Mouse (Mus musculus) liver, embryonic 15.5 days (tissue): ENCODE results near the gene Astn1. TPM values are rescaled to one million over a fixed set of nuclear protein-coding genes. Genes with fewer than 3 reads are reported as not detected.

Source experiments
- ATAC-seq: fragments of 200-750 bp; cut with Nextera tagmentation; 2 replicates; pipeline ENCODE4 v1.8.0; 2017; ENCODE audit warnings: moderate number of reproducible peaks, mild to moderate bottlenecking, moderate library complexity; ENCODE audit not compliant: insufficient read depth
- H3K27ac ChIP-seq: fragments of 300-500 bp; sonication (generic); replicated peaks from 2 replicates; pipeline ENCODE4 v1.5.1; 2015; ENCODE audit warnings: mild to moderate bottlenecking, inconsistent platforms
- H3K27me3 ChIP-seq: fragments of 300-500 bp; sonication (generic); 2 replicates; pipeline ENCODE4 v1.6.1; 2015; ENCODE audit warnings: mild to moderate bottlenecking, inconsistent platforms
- H3K36me3 ChIP-seq: fragments of 300-500 bp; sonication (generic); replicated peaks from 2 replicates; pipeline ENCODE4 v1.6.1; 2015; ENCODE audit warnings: moderate library complexity, mild to moderate bottlenecking, inconsistent platforms
- H3K4me1 ChIP-seq: fragments of 300-500 bp; sonication (generic); replicated peaks from 2 replicates; pipeline ENCODE4 v1.6.1; 2015; ENCODE audit warnings: inconsistent platforms
- H3K4me2 ChIP-seq: fragments of 300-500 bp; sonication (generic); 2 replicates; pipeline ENCODE4 v1.6.1; 2015; ENCODE audit warnings: moderate library complexity, mild to moderate bottlenecking, inconsistent platforms
- H3K4me3 ChIP-seq: fragments of 300-500 bp; sonication (generic); replicated peaks from 2 replicates; pipeline ENCODE4 v1.5.1; 2015; ENCODE audit warnings: mild to moderate bottlenecking, inconsistent platforms
- H3K9ac ChIP-seq: fragments of 300-500 bp; sonication (generic); 2 replicates; pipeline ENCODE4 v1.6.1; 2015; ENCODE audit warnings: moderate library complexity, mild to moderate bottlenecking, inconsistent platforms
- H3K9me3 ChIP-seq: fragments of 300-500 bp; sonication (generic); replicated peaks from 2 replicates; pipeline ENCODE4 v1.6.1; 2016; ENCODE audit warnings: inconsistent platforms
- WGBS: fragments of 180-500 bp; shearing (Covaris S2); methylation state at CpG from one replicate; pipeline ENCODE4 v1.1.7; 2015; ENCODE audit warnings: mixed read lengths; ENCODE audit not compliant: insufficient replicate concordance; 5-methylcytosine and 5-hydroxymethylcytosine counted together
- polyA plus RNA-seq: library from polyadenylated mRNA; unstranded; fragments of >200 nt; fragmentation: Nextera tagmentation; extraction: Ambion mirVana; gene quantifications from 2 replicates; pipeline ENCODE4 v1.2.1, GENCODE M21; 2015

Gene Astn1
- polyA plus RNA-seq, 1 experiment from 2014 or later, result 0.07 TPM

GRCm38 (mm10) chr1:158422739-158423138 is 60.7 kb downstream of the Astn1 start:
- Histone ChIP-seq H3K27me3 (no peaks in the 10 kb centered on the region), H3K9ac (no peak overlapping the region), H3K4me2 (no peak overlapping the region), H3K36me3 (no peaks in the 10 kb centered on the region), H3K27ac (no peak overlapping the region), H3K4me3 (no peak overlapping the region), H3K4me1 (no peaks in the 10 kb centered on the region), H3K9me3 (no peaks in the 10 kb centered on the region)
- WGBS, result 25% methylated on average over 1 of the region's 1 CpGs
- ATAC-seq, result no peak

GRCm38 (mm10) chr1:158446071-158446470 is 84.0 kb downstream of the Astn1 start:
- Histone ChIP-seq H3K9ac (no peak overlapping the region), H3K9me3 (no peaks in the 10 kb centered on the region), H3K27me3 (no peaks in the 10 kb centered on the region), H3K4me2 (no peak overlapping the region), H3K36me3 (no peaks in the 10 kb centered on the region), H3K4me1 (no peaks in the 10 kb centered on the region), H3K4me3 (no peak overlapping the region), H3K27ac (no peak overlapping the region)
- 29% methylated on average over 1 of the region's 1 CpGs for WGBS
- no peak for ATAC-seq

GRCm38 (mm10) chr1:158447956-158448355 is 85.9 kb downstream of the Astn1 start:
- no peak for ATAC-seq
- WGBS, result 67% methylated on average over 7 of the region's 7 CpGs
- no peaks in the 10 kb centered on the region for H3K27me3 ChIP-seq

GRCm38 (mm10) chr1:158452675-158453074 is 90.6 kb downstream of the Astn1 start:
- ATAC-seq, result peak; percentile 31; the same call in 1 of the 2 replicates
- no peak overlapping the region for H3K9ac ChIP-seq
- H3K4me3 ChIP-seq, result no peak overlapping the region
- no peaks in the 10 kb centered on the region for H3K4me1 ChIP-seq
- H3K27ac ChIP-seq, result no peak overlapping the region
- H3K9me3 ChIP-seq, result no peaks in the 10 kb centered on the region
- no peaks in the 10 kb centered on the region for H3K36me3 ChIP-seq
- no peak overlapping the region for H3K4me2 ChIP-seq
- H3K27me3 ChIP-seq, result no peaks in the 10 kb centered on the region

More at GRCm38 (mm10) chr1:158447956-158448355, 85.9 kb downstream of the Astn1 start:
- Histone ChIP-seq H3K4me2 (no peak overlapping the region), H3K4me3 (no peak overlapping the region), H3K27ac (no peak overlapping the region), H3K9me3 (no peaks in the 10 kb centered on the region), H3K36me3 (no peaks in the 10 kb centered on the region), H3K4me1 (no peaks in the 10 kb centered on the region), H3K9ac (no peak overlapping the region)

- Histone ChIP-seq H3K9me3 (no peaks in the 10 kb centered on the region), H3K9ac (no peak overlapping the region), H3K4me3 (no peak overlapping the region), H3K36me3 (no peaks in the 10 kb centered on the region), H3K4me1 (no peaks in the 10 kb centered on the region), H3K27me3 (no peaks in the 10 kb centered on the region), H3K4me2 (no peak overlapping the region), H3K27ac (no peak overlapping the region)
- 27% methylated on average over 5 of the region's 5 CpGs for WGBS
- no peak for ATAC-seq
Observed at GRCm38 (mm10) chr1:158453587-158453986, 91.5 kb downstream of the Astn1 start.

- Histone ChIP-seq H3K9ac (no peak overlapping the region), H3K36me3 (no peaks in the 10 kb centered on the region), H3K4me3 (no peak overlapping the region), H3K27ac (no peak overlapping the region), H3K4me2 (no peak overlapping the region), H3K27me3 (no peaks in the 10 kb centered on the region), H3K9me3 (no peaks in the 10 kb centered on the region), H3K4me1 (no peaks in the 10 kb centered on the region)
- ATAC-seq, result no peak
- WGBS, result 58% methylated on average over 6 of the region's 6 CpGs
Observed at GRCm38 (mm10) chr1:158463975-158464374, 101.9 kb downstream of the Astn1 start.

GRCm38 (mm10) chr1:158465286-158465685 is 103.2 kb downstream of the Astn1 start:
- no peak overlapping the region for H3K9ac ChIP-seq
- H3K9me3 ChIP-seq, result no peaks in the 10 kb centered on the region
- no peak overlapping the region for H3K4me3 ChIP-seq
- H3K4me1 ChIP-seq, result no peaks in the 10 kb centered on the region
- no peaks in the 10 kb centered on the region for H3K36me3 ChIP-seq
- no peak overlapping the region for H3K4me2 ChIP-seq
- H3K27me3 ChIP-seq, result no peaks in the 10 kb centered on the region
- no peak for ATAC-seq
- H3K27ac ChIP-seq, result no peak overlapping the region
- WGBS, result 47% methylated on average over 6 of the region's 6 CpGs

- no peaks in the 10 kb centered on the region for H3K9me3 ChIP-seq
- H3K4me1 ChIP-seq, result no peaks in the 10 kb centered on the region
- no peaks in the 10 kb centered on the region for H3K36me3 ChIP-seq
- no peak overlapping the region for H3K27ac ChIP-seq
- H3K27me3 ChIP-seq, result no peaks in the 10 kb centered on the region
- no peak overlapping the region for H3K4me2 ChIP-seq
- 71% methylated on average over 1 of the region's 1 CpGs for WGBS
- no peak overlapping the region for H3K4me3 ChIP-seq
- no peak for ATAC-seq
- H3K9ac ChIP-seq, result no peak overlapping the region
Observed at GRCm38 (mm10) chr1:158477841-158478240, 115.8 kb downstream of the Astn1 start.

- Histone ChIP-seq H3K36me3 (no peaks in the 10 kb centered on the region), H3K4me1 (no peaks in the 10 kb centered on the region), H3K9ac (no peak overlapping the region), H3K9me3 (no peaks in the 10 kb centered on the region), H3K27ac (no peak overlapping the region), H3K27me3 (no peaks in the 10 kb centered on the region), H3K4me3 (no peak overlapping the region), H3K4me2 (no peak overlapping the region)
- 60% methylated on average over 6 of the region's 6 CpGs for WGBS
- ATAC-seq, result no peak
Observed at GRCm38 (mm10) chr1:158480285-158480684, 118.2 kb downstream of the Astn1 start.

GRCm38 (mm10) chr1:158483733-158484132 is 121.7 kb downstream of the Astn1 start:
- Histone ChIP-seq H3K9me3 (no peaks in the 10 kb centered on the region), H3K27me3 (no peaks in the 10 kb centered on the region), H3K27ac (no peak overlapping the region), H3K9ac (no peak overlapping the region), H3K4me3 (no peak overlapping the region), H3K36me3 (no peaks in the 10 kb centered on the region), H3K4me1 (no peaks in the 10 kb centered on the region), H3K4me2 (no peak overlapping the region)
- no peak for ATAC-seq
- WGBS, result 63% methylated on average over 2 of the region's 2 CpGs

GRCm38 (mm10) chr1:158489521-158490021 is 127.5 kb downstream of the Astn1 start:
- 50% methylated on average over 4 of the region's 4 CpGs for WGBS
- Histone ChIP-seq H3K4me2 (no peak overlapping the region), H3K27ac (no peak overlapping the region), H3K27me3 (no peaks in the 10 kb centered on the region), H3K9me3 (no peaks in the 10 kb centered on the region), H3K9ac (no peak overlapping the region), H3K36me3 (no peaks in the 10 kb centered on the region), H3K4me3 (no peak overlapping the region), H3K4me1 (no peaks in the 10 kb centered on the region)
- no peak for ATAC-seq

- WGBS, result 57% methylated on average over 1 of the region's 1 CpGs
- ATAC-seq, result no peak
- no peak overlapping the region for H3K4me2 ChIP-seq
- no peak overlapping the region for H3K9ac ChIP-seq
- no peaks in the 10 kb centered on the region for H3K9me3 ChIP-seq
- no peaks in the 10 kb centered on the region for H3K36me3 ChIP-seq
- no peak overlapping the region for H3K27ac ChIP-seq
- H3K27me3 ChIP-seq, result no peaks in the 10 kb centered on the region
- H3K4me3 ChIP-seq, result no peak overlapping the region
- no peaks in the 10 kb centered on the region for H3K4me1 ChIP-seq
Observed at GRCm38 (mm10) chr1:158490175-158490574, 128.1 kb downstream of the Astn1 start.
